ENCODE assay signal across 9 mouse cellular contexts in the genomic region with DNA sequence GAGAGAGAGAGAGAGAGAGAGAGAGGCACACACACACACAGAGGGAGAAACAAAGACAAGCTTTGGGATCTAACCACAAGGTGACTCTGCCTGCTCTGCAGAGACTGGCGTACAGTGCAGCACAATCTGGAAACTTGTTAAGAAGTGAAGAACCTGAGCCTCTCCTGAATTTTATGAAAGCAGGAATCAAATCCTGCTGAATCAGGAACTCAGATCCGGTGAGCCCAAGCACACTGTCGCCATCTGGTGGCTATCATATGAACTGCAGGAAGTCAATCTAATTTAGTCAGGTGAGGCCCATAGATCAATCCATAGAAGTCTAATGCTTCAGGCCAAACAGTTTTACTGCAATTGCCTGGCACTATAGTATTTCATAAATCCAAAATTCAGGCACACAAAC. TPM values are rescaled to one million over a fixed set of nuclear protein-coding genes. Genes with fewer than 3 reads are reported as not detected.
A peak's percentile ranks its signal among the peaks of the same experiment; 100 is the strongest.
DNase-seq lines count a peak whose midpoint lies in the region; TF ChIP-seq lines count a peak whose summit lies in the region.
"Had no signal": no experiment of that assay in that cellular context is flagged by ENCODE, and none has a peak within 500 bp of the region (broad histone marks: within the 10 kb centered on the region; RNA-seq: fewer than 3 reads in every experiment).

No protein-coding gene starts in this region.

- H3K27me3 ChIP-seq in testis, adult 2 months (ENCODE audit: control insufficient read depth, insufficient read depth, low read length), result no peaks in the 10 kb centered on the region
- H3K27me3 ChIP-seq: liver, embryonic 15.5 days had no signal

- no peaks in the 10 kb centered on the region for H3K4me1 ChIP-seq in testis, adult 2 months (ENCODE audit: control insufficient read depth, insufficient read depth, low read length)
- H3K4me1 ChIP-seq in lung, adult 2 months (ENCODE audit: control insufficient read depth, insufficient read depth, low read length), result no peaks in the 10 kb centered on the region
- H3K4me1 ChIP-seq: liver, embryonic 15.5 days had no signal

- DNase-seq in cerebellum, adult 18-20 months, result peak; percentile 14 to 30
- no peak for DNase-seq in cerebellum, adult 11 months
- DNase-seq in testis, postnatal 14 days (ENCODE audit: low spot score), result no peak
- peak; percentile 74 for DNase-seq in embryo, embryonic 10 days (ENCODE audit: low spot score)
- DNase-seq in kidney, adult 8-10 months, result peak; percentile 27 to 57
- DNase-seq in lung, adult 2 months, result peak; percentile 22
- peak; percentile 14 to 33 for DNase-seq in right cerebral cortex, postnatal 36 days (ENCODE audit: low spot score in 2 of 2)

- no peaks in the 10 kb centered on the region for H3K36me3 ChIP-seq in testis, adult 2 months (ENCODE audit: control insufficient read depth, insufficient read depth, low read length)
- H3K36me3 ChIP-seq: liver, embryonic 15.5 days had no signal

- WGBS in lung, adult 2 months, result 31% methylated on average over 3 of the region's 3 CpGs

- H3K27ac ChIP-seq in testis, adult 2 months (ENCODE audit: control insufficient read depth, insufficient read depth, low read depth, low read length), result no peak overlapping the region
- H3K27ac ChIP-seq: liver, embryonic 15.5 days had no signal

- TF ChIP-seq CTCF in testis, adult 2 months (IDR thresholded peaks at IDR 0.05; ENCODE audit: control insufficient read depth, insufficient read depth, insufficient replicate concordance, low read depth, low read length), result peak; percentile 28; the same call in 1 of the 2 replicates
- TF ChIP-seq CTCF in lung, adult 2 months (IDR thresholded peaks at IDR 0.05; ENCODE audit: insufficient read depth, low read length), result peak; percentile 79

- no peak for TF ChIP-seq POLR2A in testis, adult 2 months (IDR thresholded peaks at IDR 0.05; ENCODE audit: control insufficient read depth, low read depth, low read length)
- no peak for TF ChIP-seq POLR2A in lung, adult 2 months (IDR thresholded peaks at IDR 0.05; ENCODE audit: borderline replicate concordance, extremely low read depth, low read depth, low read length)

- no peak overlapping the region for H3K4me3 ChIP-seq in testis, adult 2 months (ENCODE audit: control insufficient read depth, low read depth, low read length)
- no peak overlapping the region for H3K4me3 ChIP-seq in lung, adult 2 months (replicated peaks; ENCODE audit: extremely low read depth, low read depth, low read length)
- H3K4me3 ChIP-seq: liver, embryonic 15.5 days had no signal

RNA-seq across cellular contexts. Expression of gene Clca1, which starts 5.8 kb away (rescaled TPM):
- 0.13 and 0.14 TPM in 2 replicates for polyA plus RNA-seq in testis, adult 2 months (2012; rRNA removed)
- 0.53 and 2.9 TPM in 2 replicates for polyA plus RNA-seq in lung, adult 2 months (2012; rRNA removed)

RNA-seq across cellular contexts. Expression of gene Clca4a, which starts 51.9 kb away (rescaled TPM):
- not detected in 2 replicates for polyA plus RNA-seq in testis, adult 2 months (2012; rRNA removed)
- polyA plus RNA-seq in lung, adult 2 months (2012; rRNA removed), result 0.18 TPM in 1 of 2 replicates, not detected in the other
- polyA plus RNA-seq: liver, embryonic 15.5 days had no signal

Comparison
In these comparisons a context has a peak if more than half of its experiments do, and no peak if none do; other contexts are left out.
1. DNase-seq: peak in cerebellum, adult 18-20 months (2 of 2), embryo, embryonic 10 days (single experiment), kidney, adult 8-10 months (2 of 2), lung, adult 2 months (single experiment) and right cerebral cortex, postnatal 36 days (2 of 2); none in cerebellum, adult 11 months (single experiment) and testis, postnatal 14 days (single experiment).